Mouse (Mus musculus): ENCODE measurements at regions not wholly inside any gene's neighbourhood (a gene's known extent, or its start where the extent isn't known, plus 50 kb on each side); places are given as distances from the start of the nearest gene placed in this dataset.

DNA sequence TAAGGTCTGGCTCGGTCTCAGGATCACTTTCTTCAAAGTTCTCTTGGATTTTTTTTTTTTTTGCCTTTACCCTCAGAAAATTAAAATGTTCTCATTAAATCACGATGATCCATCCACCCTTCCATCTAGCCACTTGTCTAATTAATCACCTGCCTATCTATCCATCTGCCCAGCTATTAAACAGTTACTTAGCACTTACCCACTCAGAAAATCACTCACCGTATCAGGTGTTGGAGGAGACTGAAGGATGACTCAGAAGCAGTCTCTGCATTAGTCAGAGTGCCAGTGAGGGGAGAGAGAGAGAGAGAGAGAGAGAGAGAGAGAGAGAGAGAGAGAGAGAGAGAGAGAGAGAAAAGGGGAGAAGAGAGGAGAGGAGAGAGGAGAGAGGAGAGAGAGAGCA lies 134.1 kb downstream of the 4930564D02Rik start:
- TF ChIP-seq POLR2A (IDR thresholded peaks at IDR 0.05; ENCODE audit: low read depth, low read length) (no peak), CTCF (IDR thresholded peaks at IDR 0.05; ENCODE audit: borderline replicate concordance, insufficient read depth, low read length) (no peak)
